Mouse (Mus musculus): ENCODE data around the gene Kbtbd12.

Kbtbd12 gene

DNA sequence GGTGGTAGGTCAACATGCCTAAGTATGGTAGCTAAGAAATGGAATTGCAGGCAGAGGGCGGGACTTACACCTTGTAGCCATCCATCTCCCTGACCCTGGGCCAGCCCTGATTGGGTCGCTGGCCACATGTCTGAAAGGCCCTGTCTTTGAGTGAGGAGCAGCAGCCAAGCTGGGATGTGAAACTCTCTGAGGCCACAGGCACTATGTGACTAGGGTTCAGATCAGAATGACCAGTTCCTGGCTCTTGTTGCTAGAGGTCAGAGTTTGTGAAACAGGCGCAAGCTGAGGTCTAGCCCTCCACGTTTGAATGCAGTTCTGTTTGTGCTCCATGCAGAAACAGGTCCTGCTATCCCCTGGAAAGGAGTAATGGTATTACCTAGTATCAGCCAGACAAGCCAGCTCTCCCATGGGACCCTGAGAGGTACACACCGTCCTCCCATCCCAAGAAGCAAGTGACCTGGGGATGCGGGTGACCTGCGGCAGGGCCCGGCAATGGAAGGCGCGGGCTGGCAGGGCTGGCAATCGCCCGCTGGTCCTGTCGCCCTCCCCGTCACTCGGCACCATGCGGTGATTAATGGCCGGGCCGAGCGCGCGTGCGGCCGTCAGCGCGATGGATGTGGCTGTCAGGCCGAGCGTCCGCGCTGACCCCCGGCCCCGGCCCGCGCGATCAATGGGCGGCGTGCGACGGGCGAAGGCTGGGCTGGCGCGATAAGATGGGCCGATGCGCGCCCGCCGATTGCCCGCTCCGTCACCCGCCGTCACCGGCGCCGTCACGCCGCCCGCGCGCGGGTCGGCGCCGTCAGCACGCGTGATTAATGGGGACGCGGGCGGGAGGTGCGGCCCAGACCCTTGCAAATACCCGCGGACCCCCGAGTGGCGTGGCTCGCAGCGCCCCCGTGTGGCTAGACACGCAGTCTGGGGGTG, 138.0 kb downstream of the Kbtbd12 start:
- WGBS, result 5% methylated on average over 74 of the region's 76 CpGs

Measured in cerebral cortex, adult 2 months (tissue).